Mouse (Mus musculus): ENCODE measurements around the gene Ccdc40. TPM values are rescaled to one million over a fixed set of nuclear protein-coding genes. Genes with fewer than 3 reads are reported as not detected.
"Not testable (repeated sequence)": the region's sequence is repeated elsewhere in the genome, so short reads cannot be mapped to it uniquely, and the experiment has no call there.

Gene Ccdc40
- total RNA-seq, 2 experiments from 2014 or later = 0.17 to 0.21 TPM

DNA sequence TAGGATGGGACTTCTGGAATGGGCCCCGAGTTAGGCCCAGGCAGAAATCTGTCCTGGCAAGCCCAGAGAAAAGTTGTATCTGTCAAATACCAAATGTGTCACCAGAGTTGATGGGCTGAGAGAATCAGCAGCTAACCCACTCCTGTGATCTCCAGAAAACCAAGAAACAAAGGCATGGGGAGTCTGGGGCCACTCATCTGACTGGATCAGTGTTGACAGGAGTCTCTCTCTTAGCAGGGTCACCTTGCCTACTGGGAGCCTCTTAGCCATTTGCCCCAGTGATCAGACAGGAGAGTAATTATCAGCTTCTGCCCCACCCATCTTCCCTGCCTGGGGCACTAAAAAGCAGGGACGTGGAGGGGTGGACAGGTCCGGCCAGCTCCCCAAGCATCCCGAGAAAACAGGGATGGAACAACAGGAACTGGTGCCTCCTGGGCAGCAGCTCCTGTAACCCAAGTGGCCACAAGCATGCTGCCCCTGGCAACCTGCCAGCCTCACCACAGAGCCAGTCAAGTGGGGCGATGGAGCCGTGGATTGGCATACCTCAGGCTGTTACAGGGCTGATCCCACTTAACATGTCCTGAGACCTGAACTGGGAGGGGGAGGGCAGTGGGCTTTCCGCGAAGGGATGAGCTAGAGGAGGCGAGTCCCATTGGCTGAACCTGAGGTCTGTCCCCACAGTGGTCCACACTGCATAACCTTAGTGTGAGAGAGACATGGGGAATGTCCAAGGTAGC, 57.6 kb downstream of the Ccdc40 start:
- DNase-seq = peak; percentile 18 to 33

DNA sequence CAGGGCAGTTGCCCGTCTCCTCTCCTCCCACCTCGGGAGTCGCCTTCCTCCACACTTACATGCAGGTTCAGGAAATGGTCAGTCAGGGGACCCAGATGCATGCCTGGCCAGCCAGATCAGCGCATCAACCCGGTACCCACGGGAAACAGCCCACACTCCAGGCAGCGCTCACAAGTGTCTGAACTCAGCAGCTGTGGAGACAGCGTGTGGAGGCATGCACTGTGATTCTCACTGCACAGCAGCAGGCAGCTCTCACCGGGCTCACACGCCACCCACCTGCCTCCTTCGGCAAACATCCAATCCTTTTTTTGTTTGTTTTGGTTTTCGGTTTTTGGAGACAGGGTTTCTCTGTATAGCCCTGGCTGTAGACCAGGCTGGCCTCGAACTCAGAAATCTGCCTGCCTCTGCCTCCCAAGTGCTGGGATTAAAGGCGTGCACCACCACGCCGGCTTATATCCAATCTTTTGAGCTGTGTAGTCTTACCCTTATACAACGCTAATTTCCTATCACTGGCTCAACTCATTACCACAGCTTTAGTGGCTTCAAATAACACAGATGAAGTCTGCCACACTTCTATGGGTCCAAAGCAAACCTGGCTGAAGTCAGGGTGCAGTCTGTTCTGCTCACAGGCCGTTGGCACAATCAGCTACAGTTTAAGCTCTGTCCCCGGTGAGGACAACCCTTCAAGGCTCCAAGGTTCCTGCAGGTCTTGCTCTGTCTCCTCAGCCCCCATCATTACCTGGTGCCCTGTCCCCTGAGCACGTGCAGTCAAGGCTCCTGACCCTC, 59.0 kb downstream of the Ccdc40 start:
- no peak for DNase-seq

DNA sequence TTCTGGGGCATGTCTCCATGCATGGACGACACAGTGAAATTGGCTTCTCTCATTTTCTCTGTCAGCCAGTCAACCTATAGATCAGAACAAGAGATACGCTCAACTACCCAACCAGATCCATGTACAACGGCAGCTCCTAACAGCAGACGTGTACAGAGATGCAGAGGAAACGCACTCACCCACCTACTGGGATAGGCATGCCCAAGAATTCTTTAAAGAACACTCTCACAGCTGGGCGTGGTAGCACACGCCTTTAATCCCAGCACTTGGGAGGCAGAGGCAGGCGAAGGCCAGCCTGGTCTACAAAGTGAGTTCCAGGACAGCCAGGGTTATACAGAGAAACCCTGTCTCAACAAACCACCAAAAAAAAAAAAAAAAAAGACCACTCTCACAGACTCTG, 64.5 kb downstream of the Ccdc40 start:
- not testable (repeated sequence) for DNase-seq

DNA sequence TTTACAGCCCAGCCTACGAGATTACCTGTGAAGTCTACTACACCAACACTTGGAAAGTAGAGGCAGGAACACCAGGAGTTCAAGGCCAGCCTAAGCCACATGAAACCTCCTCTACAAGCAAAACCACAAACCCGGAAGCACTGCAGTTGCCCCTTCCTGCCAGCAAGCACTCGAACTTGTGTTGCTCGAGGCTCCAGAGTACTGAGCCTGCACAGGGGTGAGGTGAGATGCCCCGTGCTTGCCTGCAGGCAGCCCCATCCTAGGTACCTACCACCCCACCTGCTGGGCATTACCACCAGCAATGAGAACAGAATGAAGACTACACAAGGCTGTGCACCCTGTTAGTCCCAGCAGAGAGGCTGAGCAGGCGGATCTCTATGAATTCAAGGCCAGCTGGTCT, 69.6 kb downstream of the Ccdc40 start:
- no peak for DNase-seq

DNA sequence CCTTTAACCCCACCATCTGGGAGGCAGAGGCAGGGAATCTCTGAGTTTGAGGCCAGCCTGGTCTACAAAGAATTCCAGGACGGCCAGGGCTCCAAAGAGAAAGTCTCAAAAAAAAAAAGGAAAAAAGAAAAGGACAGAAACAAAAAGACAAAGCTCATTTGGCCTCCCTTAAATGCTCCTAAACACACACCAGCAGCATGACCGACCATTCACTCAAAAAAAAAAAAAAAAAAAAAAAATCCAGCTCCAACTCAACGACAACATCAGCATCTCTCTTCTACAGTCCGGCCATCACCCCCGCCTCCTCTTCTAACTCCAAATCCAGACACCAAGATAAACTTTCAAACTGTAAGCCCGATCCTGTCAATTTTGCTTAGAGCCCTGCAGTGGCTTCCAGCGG, 70.5 kb downstream of the Ccdc40 start:
- DNase-seq = no peak

DNA sequence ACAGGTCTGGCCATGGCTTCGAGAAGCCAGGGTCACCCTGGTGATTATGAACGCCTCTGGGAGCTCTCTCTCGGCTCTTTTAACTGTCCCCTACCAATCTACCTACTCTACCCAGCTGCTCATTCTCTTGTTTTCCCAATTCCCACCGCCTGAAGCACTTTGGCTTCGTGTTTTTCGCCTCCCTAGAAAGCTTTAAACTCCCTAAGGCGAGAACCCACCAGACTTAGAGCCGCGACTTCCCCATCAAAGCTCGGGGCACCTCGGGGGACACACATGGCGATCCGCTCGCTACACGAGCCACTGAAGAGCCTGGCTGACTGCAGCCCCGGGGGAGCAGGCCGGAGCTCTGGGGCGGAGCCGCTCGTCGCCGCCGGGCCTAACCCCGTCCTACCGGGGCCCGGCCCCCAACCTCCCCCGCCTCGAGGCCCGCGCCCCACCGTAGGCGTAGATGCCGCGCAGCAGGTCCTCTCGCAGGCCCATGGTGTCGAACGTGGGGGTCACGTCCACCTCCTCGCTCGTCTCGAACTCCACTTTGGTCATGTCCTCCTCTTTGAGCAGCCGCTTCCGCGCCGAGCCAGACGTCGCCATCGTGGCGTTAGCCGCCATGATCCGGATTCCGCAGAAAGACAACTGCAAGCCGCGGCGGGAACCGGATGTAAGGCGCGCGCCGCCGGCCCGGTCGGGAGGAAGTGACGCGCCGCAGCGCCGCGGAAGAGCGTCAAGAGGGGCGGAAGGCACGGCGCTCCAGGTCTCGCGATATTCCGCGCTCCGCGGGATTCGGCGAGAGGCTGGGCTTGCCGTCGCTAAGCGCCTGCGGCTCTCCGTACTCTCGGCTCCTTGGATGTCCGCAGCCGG, 71.2 kb downstream of the Ccdc40 start, which contains the start of gene Eif4a3:
TSS of gene Eif4a3 (minus strand) at position 699 of the 855 bp plus-strand sequence.
- DNase-seq = peak; percentile 96 to 97

DNA sequence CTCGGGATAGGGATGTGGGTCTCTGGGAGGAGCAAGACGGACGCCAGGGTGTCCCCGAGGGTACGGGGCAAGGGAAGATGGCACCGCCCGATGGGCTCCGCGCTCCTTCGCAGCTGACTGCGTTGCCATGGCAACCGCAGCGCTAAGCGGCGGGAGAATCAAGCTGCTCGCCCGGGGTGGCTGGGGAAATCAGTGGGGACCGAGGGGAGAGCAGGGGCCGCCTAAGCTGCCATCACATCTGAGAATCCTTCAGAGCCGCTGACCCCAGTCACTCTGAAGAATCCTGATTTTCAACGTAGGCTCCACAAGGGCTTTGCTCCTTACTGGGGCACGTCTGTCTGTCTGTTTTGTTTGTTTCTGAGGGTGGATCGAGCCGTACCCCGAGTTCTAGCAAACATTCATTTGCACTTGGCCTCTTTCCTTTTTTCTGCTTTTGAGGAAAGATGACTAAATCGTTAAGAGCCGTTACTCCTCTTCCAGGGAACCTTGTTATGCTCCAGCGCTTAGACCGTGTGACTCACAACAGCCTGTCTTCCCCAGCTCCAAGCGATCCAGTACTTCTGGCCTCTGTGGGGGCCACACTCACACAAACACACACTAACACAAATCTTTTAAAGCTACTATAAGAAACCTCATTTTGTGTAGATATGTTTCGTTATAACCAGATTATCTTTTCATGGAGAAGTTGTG, 72.0 kb downstream of the Ccdc40 start:
- no peak for DNase-seq

DNA sequence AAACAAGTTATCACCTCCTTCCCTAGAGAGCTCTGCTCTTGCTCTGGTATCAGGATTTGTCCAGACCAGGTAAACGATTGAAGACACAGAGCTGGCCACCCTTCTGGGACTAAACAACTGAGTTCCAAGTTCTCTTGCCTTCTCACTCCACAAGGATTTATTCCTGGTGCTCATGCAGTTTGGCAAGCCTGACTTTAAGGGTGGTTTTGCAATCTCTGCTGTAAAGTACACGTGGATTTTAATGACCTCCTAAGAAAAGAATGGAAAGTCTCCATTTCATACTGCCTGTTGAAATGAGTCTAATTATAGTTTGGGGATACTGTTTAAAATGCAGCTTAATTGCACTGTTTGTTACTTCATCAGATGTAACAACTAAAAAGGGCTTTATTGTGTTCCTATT, 72.6 kb downstream of the Ccdc40 start:
- no peak for DNase-seq

DNA sequence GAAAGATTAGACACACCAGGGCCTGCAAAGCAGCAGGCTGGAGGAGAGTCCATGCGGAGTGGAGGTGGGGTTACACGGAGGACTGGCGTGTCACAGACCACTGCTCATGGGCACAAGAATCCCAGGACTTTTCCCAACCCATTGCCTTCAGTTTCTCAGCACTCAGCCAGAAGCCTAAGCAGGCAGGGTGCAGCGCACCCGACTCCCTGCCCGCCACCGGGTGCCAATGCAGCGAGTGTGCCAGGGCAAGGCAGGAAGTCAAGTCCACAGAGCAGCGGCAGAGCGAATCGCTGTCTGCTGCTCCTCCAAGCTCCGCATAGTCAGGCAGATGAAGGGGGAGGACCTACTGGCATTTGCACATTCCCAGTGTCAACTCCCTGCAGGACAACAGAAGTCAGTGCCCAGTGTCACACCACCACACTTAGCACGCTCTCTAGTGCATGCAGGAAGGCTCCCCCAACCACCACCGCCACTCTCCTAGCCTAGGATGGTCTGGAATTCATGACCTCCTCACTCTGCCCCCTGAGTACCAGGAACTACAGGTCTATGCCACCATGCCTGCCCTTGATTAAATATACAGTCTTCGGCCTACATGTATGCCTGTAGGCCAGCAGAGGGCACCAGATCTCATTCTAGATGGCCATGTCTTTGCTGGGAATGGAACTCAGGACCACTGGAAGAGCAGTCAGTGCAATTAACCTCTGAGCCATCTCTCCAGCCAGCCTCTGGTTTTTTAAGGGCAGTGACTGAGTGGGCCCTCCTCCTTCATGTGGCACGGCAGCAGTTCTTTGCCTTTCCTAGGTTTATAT, 76.7 kb downstream of the Ccdc40 start:
- DNase-seq = peak in 1 of 2 experiments; percentile 40

DNA sequence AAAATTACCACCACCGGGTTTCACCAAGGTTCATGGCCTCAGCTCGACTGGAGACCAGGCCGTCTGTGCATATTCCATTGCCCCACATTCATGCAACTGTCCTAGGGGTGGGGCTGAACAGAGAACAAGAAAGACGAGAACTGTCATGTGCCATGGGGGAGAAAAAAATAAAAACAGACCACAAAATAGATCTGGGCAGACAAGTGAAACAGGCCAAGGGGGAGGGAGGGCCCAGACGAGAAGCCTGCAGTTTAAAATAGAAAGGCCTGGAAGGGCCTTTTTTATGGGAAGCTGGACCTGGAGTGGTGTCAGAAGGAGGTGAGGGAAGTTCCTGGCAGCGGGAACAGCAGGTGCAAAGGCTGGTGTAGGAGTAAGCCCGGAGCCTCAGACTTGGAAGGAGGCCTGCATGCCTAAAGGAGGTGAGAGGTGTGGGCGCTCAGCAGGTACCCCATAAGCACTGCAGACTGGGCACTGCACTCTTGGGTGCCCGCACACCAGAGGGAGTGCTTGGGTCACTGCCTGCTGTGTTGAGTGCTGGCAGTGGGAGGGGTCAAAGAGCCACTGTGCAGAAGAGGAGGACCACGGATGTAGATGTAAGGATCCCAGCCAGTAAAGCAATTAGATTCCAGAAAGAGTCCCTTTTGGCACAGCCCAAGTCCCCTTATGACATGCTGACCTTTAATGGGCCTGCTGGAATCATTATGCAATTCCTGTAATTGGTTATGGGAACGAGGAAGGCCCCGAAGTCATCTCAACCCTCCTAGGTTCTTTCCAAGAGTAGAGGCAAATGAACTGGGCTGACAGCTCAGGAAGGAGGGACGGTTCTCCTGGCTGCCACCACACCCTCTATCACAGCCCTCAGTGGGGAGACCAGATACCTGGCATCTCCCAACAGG, 78.6 kb downstream of the Ccdc40 start:
- DNase-seq = no peak

DNA sequence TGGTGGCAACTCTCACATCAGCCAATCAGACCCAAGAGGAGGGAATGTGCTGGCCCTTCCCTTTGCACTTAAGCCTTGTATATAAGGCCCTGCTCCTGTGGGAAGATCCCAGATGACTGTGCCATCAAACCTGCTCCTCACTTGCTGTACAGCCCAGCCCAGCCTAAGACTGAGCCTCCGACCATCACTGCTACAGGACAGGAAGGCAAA, 79.2 kb downstream of the Ccdc40 start, which contains the start of gene Card14:
TSS of gene Card14 (plus strand) at position 111 of the 210 bp plus-strand sequence.
- DNase-seq = no peak

DNA sequence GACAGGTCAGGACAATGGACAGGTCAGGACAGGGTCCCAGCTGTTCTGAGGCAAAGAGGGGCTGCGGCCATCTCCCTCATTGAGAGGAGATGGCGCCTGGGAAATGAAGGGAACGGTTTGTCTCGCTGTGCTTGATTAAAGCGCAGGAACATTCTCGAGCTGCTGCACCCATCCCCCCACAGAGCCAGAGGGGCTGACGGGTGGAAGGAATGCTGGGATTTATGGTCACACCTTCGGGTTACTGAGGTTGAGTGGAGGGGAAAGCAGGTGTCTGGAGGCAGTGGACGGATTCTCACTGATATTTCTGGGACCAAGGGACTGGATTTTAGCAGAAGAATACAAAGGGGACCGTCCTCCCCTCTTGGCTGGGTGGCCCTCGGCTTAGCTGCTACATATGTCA, 79.5 kb downstream of the Ccdc40 start:
- DNase-seq = no peak

DNA sequence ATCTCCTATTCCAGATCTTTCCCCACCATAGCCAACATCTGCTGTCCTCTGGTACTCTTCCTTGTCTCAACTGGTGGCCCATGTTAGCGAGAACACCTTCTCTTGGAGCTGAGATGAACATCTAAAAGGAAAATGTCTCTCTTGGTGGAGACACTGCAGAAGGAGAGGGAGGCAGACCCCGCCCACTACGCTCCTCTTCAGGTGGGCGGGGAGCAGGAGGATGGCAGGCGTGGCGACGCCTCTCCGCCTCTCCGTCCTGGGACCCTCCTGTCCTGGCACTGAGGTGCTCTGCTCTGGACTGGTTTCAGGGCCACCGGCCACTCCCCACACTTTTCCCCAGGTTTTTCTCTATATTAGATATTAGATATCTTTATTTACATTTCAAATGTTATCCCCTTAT, 82.2 kb downstream of the Ccdc40 start:
- DNase-seq = no peak

DNA sequence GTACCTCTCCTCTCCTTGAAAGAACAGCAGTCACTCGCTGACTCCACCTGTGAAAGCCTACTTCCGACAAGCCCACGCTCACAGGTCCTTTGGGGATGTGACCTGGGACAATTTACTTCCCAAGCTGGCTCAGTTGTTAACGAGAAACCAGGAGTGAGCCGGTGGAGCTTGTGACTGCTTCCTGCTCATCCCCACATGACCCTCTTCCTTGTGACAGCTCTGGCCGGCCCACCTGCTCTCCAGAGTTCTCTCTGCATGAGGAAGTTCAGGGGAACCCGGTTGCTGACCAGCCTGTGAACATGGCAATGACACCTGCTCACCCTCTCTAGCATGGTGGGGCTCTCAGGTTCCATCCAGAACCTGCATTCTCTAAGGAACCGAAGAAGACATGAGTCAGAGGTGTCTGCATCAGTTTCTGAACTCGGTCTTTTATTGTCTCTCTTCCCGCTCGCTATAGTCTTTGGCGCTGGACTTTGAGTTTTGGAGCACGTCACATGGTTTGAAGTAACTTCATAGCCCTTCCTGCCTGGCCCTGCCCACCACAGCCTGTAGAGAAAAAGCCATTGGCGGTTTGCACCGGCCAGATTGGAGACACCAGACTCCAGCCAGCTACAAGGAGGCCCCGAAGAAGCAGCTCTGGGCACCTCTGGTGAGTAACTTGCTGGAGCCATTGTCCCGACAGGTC, 86.0 kb downstream of the Ccdc40 start:
- no peak for DNase-seq

Other genes with a start within 250 kb of the Ccdc40 start
- not detected for gene Enpp7, start 240.4 kb upstream of the Ccdc40 start, total RNA-seq (2021)
- gene Cbx2, start 205.6 kb upstream of the Ccdc40 start, total RNA-seq (2021) = 1 to 10 TPM; 1.5 to 2.6 TPM
- 1 to 10 TPM; 3.1 to 4.0 TPM for gene Cbx8, start 187.6 kb upstream of the Ccdc40 start, total RNA-seq (2021)
- 1 to 10 TPM; 6.5 to 7.2 TPM for gene Cbx4, start 142.4 kb upstream of the Ccdc40 start, total RNA-seq (2021)
- 10 to 100 TPM; 54.9 to 56.9 TPM for gene Tbc1d16, start 73 bp upstream of the Ccdc40 start, total RNA-seq (2021)
- gene Gaa, start 39.3 kb downstream of the Ccdc40 start, total RNA-seq (2021) = 100 to 1,000 TPM in 1 of 2 experiments, 10 to 100 TPM in 1; 91.3 to 110 TPM
- 10 to 100 TPM; 62.5 to 71.7 TPM for gene Eif4a3, start 71.5 kb downstream of the Ccdc40 start, total RNA-seq (2021)
- gene Card14, start 79.2 kb downstream of the Ccdc40 start, total RNA-seq (2021) = not detected
- gene Sgsh, start 127.0 kb downstream of the Ccdc40 start, total RNA-seq (2021) = 1 to 10 TPM; 4.8 to 5.6 TPM
- gene Slc26a11, start 127.0 kb downstream of the Ccdc40 start, total RNA-seq (2021) = 1 to 10 TPM; 3.1 TPM
- gene Rnf213, start 164.5 kb downstream of the Ccdc40 start, total RNA-seq (2021) = 10 to 100 TPM; 14.6 to 15.2 TPM

All from heart, adult 18-20 months (tissue).